Mouse (Mus musculus) intestine, embryonic 15.5 days (tissue): Measurements from ENCODE around the gene 4930507D05Rik. TPM values are rescaled to one million over a fixed set of nuclear protein-coding genes. Genes with fewer than 3 reads are reported as not detected.
A peak's percentile ranks its signal among the peaks of the same experiment; 100 is the strongest.
"Not testable (repeated sequence)": the region's sequence is repeated elsewhere in the genome, so short reads cannot be mapped to it uniquely, and the experiment has no call there.

Source experiments
- ATAC-seq: fragments of 200-750 bp; cut with Nextera tagmentation; 2 replicates; pipeline ENCODE4 v1.8.0; 2017; ENCODE audit warnings: moderate TSS enrichment, moderate library complexity
- H3K27ac ChIP-seq: fragments of 300-500 bp; sonication (generic); 2 replicates; pipeline ENCODE4 v1.5.1; 2015; ENCODE audit warnings: mild to moderate bottlenecking, inconsistent platforms
- H3K27me3 ChIP-seq: fragments of 300-500 bp; sonication (generic); replicated peaks from 2 replicates; pipeline ENCODE4 v1.6.1; 2015; ENCODE audit warnings: inconsistent platforms
- H3K36me3 ChIP-seq: fragments of 300-500 bp; sonication (generic); 2 replicates; pipeline ENCODE4 v1.6.1; 2015; ENCODE audit warnings: inconsistent platforms
- H3K4me1 ChIP-seq: fragments of 300-500 bp; sonication (generic); replicated peaks from 2 replicates; pipeline ENCODE4 v1.6.1; 2015; ENCODE audit warnings: inconsistent platforms
- H3K4me2 ChIP-seq: fragments of 300-500 bp; sonication (generic); replicated peaks from 2 replicates; pipeline ENCODE4 v1.6.1; 2015; ENCODE audit warnings: mild to moderate bottlenecking, inconsistent platforms
- H3K4me3 ChIP-seq: fragments of 300-500 bp; sonication (generic); replicated peaks from 2 replicates; pipeline ENCODE4 v1.5.1; 2015; ENCODE audit warnings: inconsistent platforms
- H3K9ac ChIP-seq: fragments of 300-500 bp; sonication (generic); 2 replicates; pipeline ENCODE4 v1.6.1; 2015; ENCODE audit warnings: inconsistent platforms
- H3K9me3 ChIP-seq: fragments of 300-500 bp; sonication (generic); 2 replicates; pipeline ENCODE4 v1.6.1; 2016; ENCODE audit warnings: inconsistent platforms
- WGBS: fragments of 180-500 bp; shearing (Covaris S2); methylation state at CpG from one replicate; pipeline ENCODE4 v1.1.7; 2015; 5-methylcytosine and 5-hydroxymethylcytosine counted together
- polyA plus RNA-seq: library from polyadenylated mRNA; unstranded; fragments of >200 nt; fragmentation: Nextera tagmentation; extraction: Ambion mirVana; gene quantifications from 2 replicates; pipeline ENCODE4 v1.2.1, GENCODE M21; 2015

4930507D05Rik gene
- polyA plus RNA-seq, 1 experiment from 2014 or later = 0.77 TPM

DNA sequence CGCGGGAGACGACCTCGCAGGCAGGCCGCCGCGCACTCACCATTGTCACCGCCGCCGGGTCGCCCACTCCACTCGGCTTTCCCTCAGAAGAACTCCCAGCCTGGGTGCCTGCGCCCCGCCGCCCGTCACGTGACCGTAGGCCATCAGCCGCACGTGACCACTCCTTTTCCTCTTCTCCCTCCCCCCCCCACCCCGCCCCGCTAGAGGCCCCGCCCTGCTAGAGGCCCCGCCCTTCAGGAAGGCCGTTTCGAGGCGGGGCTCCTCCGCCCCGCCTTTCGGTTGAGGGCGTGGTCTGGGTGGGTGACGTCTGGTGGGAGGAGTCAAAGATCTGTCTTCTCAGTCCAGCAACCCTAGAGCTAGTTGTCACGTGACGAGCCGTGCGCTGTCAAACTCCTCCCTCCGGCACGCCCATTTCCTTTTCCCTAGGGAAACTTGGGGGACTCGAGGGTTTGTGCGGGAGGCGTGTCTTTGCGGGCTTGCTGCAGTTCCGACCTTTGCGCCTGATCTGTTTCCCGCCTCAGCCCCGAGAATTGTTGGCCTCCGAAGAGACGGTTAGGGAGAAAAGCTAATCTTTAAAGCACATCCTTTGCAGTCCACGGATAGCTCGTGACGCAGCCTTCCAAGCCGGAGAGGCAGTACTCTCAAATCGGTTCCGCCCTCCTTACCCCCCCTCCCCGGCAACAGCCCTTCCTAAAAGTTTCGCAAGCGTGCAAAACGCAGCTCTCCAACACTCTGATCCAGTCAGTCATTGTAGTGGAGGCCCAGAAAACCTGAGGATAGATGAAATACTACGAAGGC, 37.5 kb downstream of the 4930507D05Rik start, which contains the start of gene Vps26a:
Vps26a (minus strand) TSS at position 188 of the 798 bp plus-strand sequence.
- WGBS = under 1% methylated on average over 56 of the region's 59 CpGs
- peak; percentile 93 for ATAC-seq
- Histone ChIP-seq H3K27me3 (no peaks in the 10 kb centered on the region), H3K9ac (peak within 1 kb of the TSS; percentile 91), H3K4me3 (peak within 1 kb of the TSS; percentile 97), H3K27ac (peak within 1 kb of the TSS; percentile 89), H3K36me3 (no peaks in the 10 kb centered on the region), H3K4me2 (peak within 1 kb of the TSS; percentile 57), H3K4me1 (peaks cover 4% of the 10 kb centered on the region; the same call in 1 of the 2 replicates), H3K9me3 (no peaks in the 10 kb centered on the region)

DNA sequence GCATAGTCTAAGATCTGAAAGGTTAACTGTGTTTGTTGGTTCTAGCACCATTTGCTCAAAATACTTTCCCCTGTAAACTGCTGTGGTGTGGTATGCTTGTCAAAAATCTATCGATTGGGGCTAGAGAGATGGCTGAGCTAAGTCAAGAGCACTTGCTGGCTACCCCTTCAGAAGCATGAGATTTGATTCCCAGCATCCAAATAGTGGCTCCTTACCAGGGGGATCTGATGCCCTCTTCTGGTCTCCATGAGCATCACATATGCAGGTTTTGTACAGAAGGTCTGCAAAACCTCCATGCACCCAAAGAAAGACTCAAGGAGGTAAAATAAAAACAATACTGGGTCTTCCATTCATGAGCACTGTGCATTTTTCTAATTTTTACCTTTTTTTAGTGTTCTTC, 39.0 kb downstream of the 4930507D05Rik start:
- Histone ChIP-seq H3K4me1 (peaks cover 4% of the 10 kb centered on the region; the same call in 1 of the 2 replicates), H3K27ac (no peak overlapping the region), H3K27me3 (no peaks in the 10 kb centered on the region), H3K36me3 (no peaks in the 10 kb centered on the region), H3K4me3 (no peak overlapping the region), H3K4me2 (no peak overlapping the region), H3K9ac (no peak overlapping the region), H3K9me3 (no peaks in the 10 kb centered on the region)
- 19% methylated on average over 1 of the region's 1 CpGs for WGBS
- no peak for ATAC-seq

- not testable (repeated sequence) for H3K27ac ChIP-seq, ATAC-seq, H3K9me3 ChIP-seq, H3K27me3 ChIP-seq, H3K9ac ChIP-seq, H3K36me3 ChIP-seq, H3K4me1 ChIP-seq, H3K4me3 ChIP-seq, H3K4me2 ChIP-seq
- WGBS = 77% methylated on average over 3 of the region's 3 CpGs
Measured at GRCm38 (mm10) chr10:62491681-62492080, 42.4 kb downstream of the 4930507D05Rik start.

GRCm38 (mm10) chr10:62500088-62500915, 51.0 kb downstream of the 4930507D05Rik start:
- Histone ChIP-seq H3K27ac (no peak overlapping the region), H3K9me3 (no peaks in the 10 kb centered on the region), H3K27me3 (no peaks in the 10 kb centered on the region), H3K36me3 (no peaks in the 10 kb centered on the region), H3K4me3 (no peak overlapping the region), H3K4me1 (no peaks in the 10 kb centered on the region), H3K9ac (no peak overlapping the region), H3K4me2 (no peak overlapping the region)
- 23% methylated on average over 15 of the region's 15 CpGs for WGBS
- peak; percentile 54 for ATAC-seq

Other genes starting within 250 kb of the 4930507D05Rik start
- gene Tspan15, start 218.2 kb upstream of the 4930507D05Rik start, polyA plus RNA-seq = 57.0 and 66.9 TPM in 2 replicates
- 0.44 and 0.72 TPM in 2 replicates for gene Tacr2, start 197.1 kb upstream of the 4930507D05Rik start, polyA plus RNA-seq
- gene Hk1, start 69.6 kb upstream of the 4930507D05Rik start, polyA plus RNA-seq = 27.0 and 27.1 TPM in 2 replicates
- gene Hkdc1, start 27.0 kb upstream of the 4930507D05Rik start, polyA plus RNA-seq = 28.5 and 35.1 TPM in 2 replicates
- gene Supv3l1, start 249 bp downstream of the 4930507D05Rik start, polyA plus RNA-seq = 31.2 and 33.3 TPM in 2 replicates
- 107 and 119 TPM in 2 replicates for gene Vps26a, start 37.3 kb downstream of the 4930507D05Rik start, polyA plus RNA-seq
- gene Srgn, start 78.0 kb downstream of the 4930507D05Rik start, polyA plus RNA-seq = 11.6 and 15.4 TPM in 2 replicates
- gene Kif1bp, start 129.0 kb downstream of the 4930507D05Rik start, polyA plus RNA-seq = 29.7 and 30.2 TPM in 2 replicates
- gene Ddx21, start 152.8 kb downstream of the 4930507D05Rik start, polyA plus RNA-seq = 21.6 and 22.1 TPM in 2 replicates
- gene Ddx50, start 201.7 kb downstream of the 4930507D05Rik start, polyA plus RNA-seq = 99.8 and 112 TPM in 2 replicates